Mouse (Mus musculus): ENCODE measurements around the gene 4931406P16Rik. TPM values are rescaled to one million over a fixed set of nuclear protein-coding genes. Genes with fewer than 3 reads are reported as not detected.

4931406P16Rik gene
- total RNA-seq, 2 experiments from 2014 or later, result 51.2 to 64.1 TPM

GRCm38 (mm10) chr7:34312786-34313442 lies 437 bp downstream of the 4931406P16Rik start:
- DNase-seq, result peak; percentile 53

DNA sequence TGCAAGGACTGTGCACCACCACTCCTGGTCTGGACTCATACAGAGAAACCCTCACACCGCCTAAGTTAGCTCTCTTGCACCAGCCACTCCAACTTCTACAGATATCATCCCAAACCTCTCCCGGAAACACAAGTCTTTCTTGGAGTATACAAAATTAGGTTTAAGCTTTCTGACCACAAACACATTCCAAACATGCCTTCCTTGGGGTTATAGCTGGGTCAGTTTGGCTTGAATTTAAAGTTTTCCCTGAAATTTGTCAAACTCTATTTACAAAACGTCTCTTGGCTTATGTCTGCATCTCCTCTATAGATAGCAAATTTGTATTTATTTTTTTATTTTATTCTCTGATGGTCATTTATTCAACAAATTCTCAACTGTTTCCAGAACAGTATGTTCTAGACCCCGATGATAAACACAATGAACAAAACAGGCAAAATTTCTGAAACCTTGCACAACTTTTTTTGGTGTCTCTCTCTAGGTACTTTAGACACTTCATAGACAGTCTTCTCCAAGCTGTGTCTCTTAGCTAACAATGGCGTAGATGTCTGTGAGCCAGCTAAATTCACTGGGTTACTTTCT lies 4.1 kb downstream of the 4931406P16Rik start:
- DNase-seq, result no peak

GRCm38 (mm10) chr7:34308586-34308985 lies 4.8 kb downstream of the 4931406P16Rik start:
- DNase-seq, result no peak

DNA sequence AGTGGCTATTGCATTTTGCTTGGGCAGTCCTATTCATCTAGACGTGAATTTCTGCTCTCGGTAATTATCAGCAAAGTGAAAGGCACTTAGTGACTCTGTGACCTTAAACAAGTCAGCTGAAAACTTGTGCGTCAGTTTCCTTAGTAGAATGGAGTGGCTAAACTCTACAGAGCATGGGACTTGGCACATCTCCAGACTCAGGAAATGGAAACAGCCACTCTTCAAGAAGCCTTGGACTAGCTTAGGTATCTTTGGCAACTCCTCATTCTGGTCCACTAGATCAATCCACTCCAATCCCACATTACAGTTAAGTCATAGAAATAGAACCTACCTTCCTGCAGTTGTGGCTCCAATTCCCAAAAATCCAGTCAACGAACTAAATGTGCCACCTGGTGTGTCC lies 7.9 kb downstream of the 4931406P16Rik start:
- DNase-seq, result no peak

GRCm38 (mm10) chr7:34302651-34303050 lies 10.7 kb downstream of the 4931406P16Rik start:
- DNase-seq, result no peak

- DNase-seq, result no peak
Measured at GRCm38 (mm10) chr7:34301952-34302351, 11.4 kb downstream of the 4931406P16Rik start.

GRCm38 (mm10) chr7:34298818-34299217 lies 14.5 kb downstream of the 4931406P16Rik start:
- DNase-seq, result no peak

DNA sequence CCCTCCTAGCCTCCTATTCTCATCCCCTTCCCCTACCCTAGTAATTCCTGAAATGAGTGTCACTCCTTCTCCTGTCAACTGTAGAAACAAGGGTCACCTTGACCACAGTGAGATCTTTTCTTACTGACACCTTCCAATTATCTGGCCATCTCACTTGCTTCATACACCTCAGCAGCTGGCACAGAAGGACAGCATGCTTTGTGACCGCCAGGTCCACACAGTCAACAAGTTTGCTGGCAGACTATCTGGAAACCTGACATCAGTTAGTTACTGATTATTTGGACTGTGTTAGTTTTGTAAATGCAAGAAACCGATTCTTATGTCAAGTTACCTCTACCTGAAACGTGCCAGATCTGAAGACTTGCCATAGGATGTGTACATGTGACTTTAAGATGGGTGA lies 17.2 kb downstream of the 4931406P16Rik start:
- no peak for DNase-seq

DNA sequence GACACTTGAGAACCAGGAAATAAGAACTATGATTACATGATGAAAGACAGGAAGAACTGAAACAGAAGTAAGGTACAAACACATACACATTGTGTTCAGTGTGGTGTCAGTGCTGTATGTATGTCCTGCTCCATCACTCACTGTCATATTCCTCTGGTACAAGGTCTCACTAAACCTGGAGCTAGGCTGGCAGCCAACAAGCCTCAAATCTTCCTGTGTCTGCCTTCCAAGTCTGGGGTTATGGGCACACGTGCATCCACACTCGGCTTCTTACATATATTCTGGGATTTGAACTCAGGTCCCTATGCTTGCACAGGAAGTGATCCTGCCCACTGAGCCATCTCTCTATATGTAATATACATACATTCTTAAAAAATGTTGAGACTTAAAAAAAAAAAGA lies 20.7 kb downstream of the 4931406P16Rik start:
- no peak for DNase-seq

- DNase-seq, result no peak
Measured at GRCm38 (mm10) chr7:34291265-34291664, 22.1 kb downstream of the 4931406P16Rik start.

DNA sequence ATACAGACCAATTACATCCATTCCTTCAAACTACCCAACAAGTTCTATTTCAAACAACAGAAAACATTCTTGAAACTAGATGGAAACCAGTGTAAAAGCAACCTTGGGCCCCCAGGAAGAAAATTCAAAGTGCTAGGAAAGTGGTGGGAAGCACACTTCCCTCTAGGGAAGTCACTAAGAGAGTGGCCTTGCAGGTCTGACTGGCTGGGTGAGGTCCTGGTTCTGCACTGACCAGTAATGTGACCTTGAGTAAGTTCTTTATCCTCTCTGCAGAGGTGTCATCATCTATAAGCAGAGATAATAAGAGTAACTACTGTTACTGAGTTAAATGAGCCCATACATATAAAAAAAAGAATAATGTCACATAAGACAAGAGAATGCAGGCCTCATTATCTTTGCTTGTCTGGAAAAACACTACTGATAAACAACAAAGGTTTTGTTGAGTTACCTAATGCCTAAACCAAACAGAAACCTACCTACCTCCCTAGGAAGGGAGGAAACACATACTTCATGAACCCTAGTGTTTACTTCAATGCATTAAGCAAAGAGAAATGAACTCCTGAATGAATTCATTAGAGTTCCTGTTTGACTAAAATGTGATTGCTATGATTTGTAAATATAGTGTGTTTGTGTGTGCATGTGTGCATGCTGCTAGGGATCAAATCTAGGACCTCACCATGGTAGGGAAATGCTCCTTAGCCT lies 22.8 kb downstream of the 4931406P16Rik start:
- DNase-seq, result no peak

GRCm38 (mm10) chr7:34277656-34278055 lies 35.7 kb downstream of the 4931406P16Rik start:
- peak; percentile 41 for DNase-seq

GRCm38 (mm10) chr7:34276066-34276465 lies 37.3 kb downstream of the 4931406P16Rik start:
- DNase-seq, result no peak

GRCm38 (mm10) chr7:34272465-34272864 lies 40.9 kb downstream of the 4931406P16Rik start:
- no peak for DNase-seq

GRCm38 (mm10) chr7:34268463-34268862 lies 44.9 kb downstream of the 4931406P16Rik start:
- DNase-seq, result no peak

GRCm38 (mm10) chr7:34266421-34266820 lies 46.9 kb downstream of the 4931406P16Rik start:
- no peak for DNase-seq

- peak; percentile 48 for DNase-seq
Measured at GRCm38 (mm10) chr7:34265876-34266346, 47.4 kb downstream of the 4931406P16Rik start.

GRCm38 (mm10) chr7:34263437-34263836 lies 49.9 kb downstream of the 4931406P16Rik start:
- no peak for DNase-seq

DNA sequence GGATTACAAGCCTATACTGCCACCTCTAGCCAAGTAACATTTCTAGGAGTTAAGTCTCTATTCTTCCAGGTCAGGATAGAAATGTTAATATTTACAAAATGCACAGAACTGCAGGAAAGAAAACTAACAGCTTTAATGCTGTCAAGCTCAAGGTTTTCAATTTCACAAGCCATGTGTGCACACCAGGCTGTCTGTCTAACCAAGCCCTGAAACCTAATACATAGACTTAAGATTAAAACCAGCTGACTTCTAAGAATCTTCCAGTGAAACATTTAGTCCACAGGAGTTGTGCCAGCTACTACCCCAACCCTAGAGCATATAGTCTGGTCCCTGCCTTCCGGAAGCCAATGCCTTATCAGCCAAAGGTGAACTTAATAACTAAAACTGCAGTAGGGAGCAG lies 54.9 kb downstream of the 4931406P16Rik start:
- no peak for DNase-seq

DNA sequence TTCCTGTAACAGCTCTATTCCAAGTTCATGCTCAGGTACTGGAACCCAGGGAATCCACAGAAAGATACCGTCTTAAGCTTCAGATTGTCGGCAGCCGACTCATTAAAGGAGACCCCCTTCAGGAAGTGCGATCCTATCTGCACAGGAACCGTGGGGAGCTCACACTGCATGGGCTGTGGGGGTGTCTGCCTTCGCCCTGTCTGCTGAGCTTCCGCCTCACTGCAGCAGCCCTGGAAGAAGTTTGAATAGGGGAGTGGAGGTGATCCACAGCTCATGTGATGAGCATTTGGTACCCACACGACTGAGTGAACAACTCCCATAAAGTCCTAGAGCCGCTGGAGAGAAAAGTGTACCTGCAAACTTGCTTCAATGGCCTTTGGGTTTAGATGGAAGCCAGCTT lies 56.1 kb downstream of the 4931406P16Rik start:
- DNase-seq, result no peak

- DNase-seq, result no peak
Measured at GRCm38 (mm10) chr7:34255916-34256315, 57.4 kb downstream of the 4931406P16Rik start.

DNA sequence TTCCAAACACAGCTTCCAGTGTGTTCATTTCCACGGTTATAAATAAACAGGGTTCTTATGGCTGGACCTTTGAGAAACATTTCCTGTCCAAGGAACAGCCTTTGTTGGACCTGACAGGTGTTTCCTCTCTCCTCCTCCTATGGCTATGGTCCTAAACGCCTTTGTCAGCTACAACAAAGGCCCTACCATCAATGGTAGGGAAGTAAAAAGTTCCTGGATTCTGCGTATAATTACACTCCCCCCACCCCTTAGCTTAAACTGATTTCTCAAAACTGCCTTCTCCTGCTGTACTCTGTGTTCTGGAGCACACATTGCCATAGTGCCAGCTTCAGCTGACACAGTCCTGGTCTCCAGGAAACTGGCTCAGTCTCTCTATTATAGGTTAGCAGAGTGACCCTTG lies 58.2 kb downstream of the 4931406P16Rik start:
- no peak for DNase-seq

GRCm38 (mm10) chr7:34252030-34252429 lies 61.3 kb downstream of the 4931406P16Rik start:
- DNase-seq, result no peak

Measured in gastrocnemius, postnatal 10 days (tissue).